Mouse (Mus musculus): ENCODE results near the gene Rai1. TPM values are rescaled to one million over a fixed set of nuclear protein-coding genes. Genes with fewer than 3 reads are reported as not detected.

Gene Rai1
- polyA plus RNA-seq, 1 experiment from 2014 or later = 3.7 TPM

Small RNA genes within 50 kb of the gene (microRNA-seq; reads per million reads assigned to microRNA genes)
- gene Mir6921 = 0.74 reads per million
- not detected for gene Mir6922

Other genes with a start within 250 kb of the Rai1 start
- gene Med9, start 156.8 kb upstream of the Rai1 start, polyA plus RNA-seq (2015; fragmentation: Nextera tagmentation; extraction: Ambion mirVana) = 17.6 and 17.7 TPM in 2 replicates
- 1.6 and 1.7 TPM in 2 replicates for gene Rasd1, start 140.1 kb upstream of the Rai1 start, polyA plus RNA-seq (2015; fragmentation: Nextera tagmentation; extraction: Ambion mirVana)
- 43.1 and 63.2 TPM in 2 replicates for gene Pemt, start 58.5 kb upstream of the Rai1 start, polyA plus RNA-seq (2015; fragmentation: Nextera tagmentation; extraction: Ambion mirVana)
- gene Srebf1, start 117.6 kb downstream of the Rai1 start, polyA plus RNA-seq (2015; fragmentation: Nextera tagmentation; extraction: Ambion mirVana) = 42.7 and 51.7 TPM in 2 replicates
- gene Tom1l2, start 247.9 kb downstream of the Rai1 start, polyA plus RNA-seq (2015; fragmentation: Nextera tagmentation; extraction: Ambion mirVana) = 5.7 and 6.8 TPM in 2 replicates
- 0.39 and 0.50 TPM in 2 replicates for gene Drc3, start 248.3 kb downstream of the Rai1 start, polyA plus RNA-seq (2015; fragmentation: Nextera tagmentation; extraction: Ambion mirVana)

Data from liver, embryonic 16.5 days (tissue).